Mouse (Mus musculus) myocyte (in vitro differentiated cells): ENCODE results near the gene Dolpp1.

Experiments
- MAX ChIP-seq: IDR thresholded peaks from one replicate; pipeline ENCODE4 v1.6.1; 2011; ENCODE audit warnings: low read depth, mild to moderate bottlenecking, control low read depth
- MYOD1 ChIP-seq, 3 experiments: IDR thresholded peaks; one replicate each; pipeline ENCODE4 v1.6.1; 2011; ENCODE audit warnings: control low read depth in 2 of 3, low read depth in 2 of 3, mild to moderate bottlenecking in 2 of 3, moderate library complexity in 1 of 3; ENCODE audit not compliant: insufficient read length in 2 of 3, control insufficient read depth in 1 of 3
- MYOG ChIP-seq, 3 experiments: IDR thresholded peaks; one replicate each; pipeline ENCODE4 v1.6.1; 2011; ENCODE audit warnings: control low read depth in 2 of 3, low read depth in 2 of 3, mild to moderate bottlenecking in 2 of 3; ENCODE audit not compliant: insufficient read length in 2 of 3, control insufficient read depth in 1 of 3, insufficient read depth in 1 of 3
- POLR2A ChIP-seq: IDR thresholded peaks from one replicate; pipeline ENCODE4 v1.6.1; 2011; ENCODE audit warnings: low read depth, mild to moderate bottlenecking, control low read depth, moderate library complexity; ENCODE audit not compliant: insufficient read length
- REST ChIP-seq: IDR thresholded peaks from one replicate; pipeline ENCODE4 v1.6.1; 2011; ENCODE audit warnings: mild to moderate bottlenecking, control low read depth, moderate library complexity; ENCODE audit not compliant: insufficient read depth, insufficient read length
- TCF12 ChIP-seq: IDR thresholded peaks from one replicate; pipeline ENCODE4 v1.6.1; 2011; ENCODE audit warnings: mild to moderate bottlenecking, control low read depth; ENCODE audit not compliant: poor library complexity, insufficient read depth, severe bottlenecking
- USF1 ChIP-seq: IDR thresholded peaks from one replicate; pipeline ENCODE4 v1.6.1; 2011; ENCODE audit warnings: low read depth, mild to moderate bottlenecking, control low read depth, moderate library complexity

- TF ChIP-seq POLR2A (no peak), MYOG (IDR thresholded peaks at IDR 0.05; ENCODE audit: control insufficient read depth in 1 of 3, insufficient read depth in 1 of 3, insufficient read length in 2 of 3, low read depth in 2 of 3) (no peak), TCF12 (no peak), MAX (no peak), USF1 (no peak), REST (no peak), MYOD1 (IDR thresholded peaks at IDR 0.05; ENCODE audit: control insufficient read depth in 1 of 3, insufficient read length in 2 of 3, low read depth in 2 of 3) (no peak)
Measured at GRCm38 (mm10) chr2:30386913-30387312, 5.1 kb upstream of the Dolpp1 start.
